Comparison of ENCODE assay signal across 9 mouse cellular contexts in the genomic region with DNA sequence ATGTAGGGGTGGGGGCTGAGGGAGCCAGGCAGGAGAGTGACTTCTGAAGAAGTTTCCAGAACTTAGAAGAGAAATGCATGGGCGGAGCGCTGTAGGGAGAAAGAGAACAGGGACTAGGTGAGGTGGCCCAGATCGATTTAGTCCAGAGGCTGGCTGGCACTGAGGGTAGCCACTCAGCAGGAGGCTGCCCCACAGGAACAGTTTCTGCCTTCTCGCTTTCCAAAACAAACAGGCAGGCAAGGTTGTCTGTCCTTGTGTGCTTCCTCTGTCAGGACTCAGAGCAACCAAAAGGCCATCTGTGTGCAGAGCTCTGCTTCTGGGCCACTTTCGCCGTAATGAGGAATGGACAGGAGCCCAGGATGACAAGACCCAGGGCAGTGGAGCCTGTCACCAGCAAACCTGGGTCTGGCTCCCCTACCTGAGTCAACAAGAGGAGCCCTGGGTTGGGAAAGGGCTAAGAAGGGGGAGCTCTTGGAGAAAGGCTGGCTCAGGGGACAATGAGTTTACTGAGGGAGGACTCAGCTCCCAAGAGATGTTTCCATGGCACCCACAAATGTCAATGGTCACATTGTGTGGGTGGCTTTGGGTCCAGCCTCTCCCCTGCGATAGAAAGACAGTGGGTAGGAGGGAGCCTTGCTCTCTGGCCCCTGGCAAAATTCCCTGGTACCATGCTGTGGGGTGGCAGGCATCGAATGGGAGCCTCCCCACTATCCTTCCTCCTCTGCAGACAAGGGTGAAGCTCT.
DNase-seq lines count a peak whose midpoint lies in the region; ATAC-seq lines count a peak whose summit lies in the region.
"Had no signal": no experiment of that assay in that cellular context is flagged by ENCODE, and none has a peak within 500 bp of the region (broad histone marks: within the 10 kb centered on the region; RNA-seq: fewer than 3 reads in every experiment).

No protein-coding gene starts in this region.

- ATAC-seq in heart, embryonic 12.5 days (ENCODE audit: insufficient number of reproducible peaks, low FRiP score) = 0 out of 2 replicates have a peak, but pooled peaks have one; percentile 3
- no peak for ATAC-seq in hindbrain, embryonic 12.5 days (ENCODE audit: low FRiP score)
- peak; percentile 68; the same call in 1 of the 2 replicates for ATAC-seq in neural tube, embryonic 14.5 days (ENCODE audit: low read depth)

- H3K4me1 ChIP-seq in heart, embryonic 12.5 days (replicated peaks) = peaks cover 51% of the 10 kb centered on the region
- H3K4me1 ChIP-seq in hindbrain, embryonic 12.5 days = peaks cover 28% of the 10 kb centered on the region
- H3K4me1 ChIP-seq in neural tube, embryonic 14.5 days (ENCODE audit: control insufficient read depth, insufficient read depth, low read length) = no peaks in the 10 kb centered on the region

- H3K27ac ChIP-seq in heart, embryonic 12.5 days (ENCODE audit: poor library complexity, severe bottlenecking) = peak overlapping the region; percentile 78
- H3K27ac ChIP-seq in hindbrain, embryonic 12.5 days = peak overlapping the region; percentile 73; the same call in 1 of the 2 replicates
- no peak overlapping the region for H3K27ac ChIP-seq in neural tube, embryonic 14.5 days (ENCODE audit: low read depth, low read length)
- H3K27ac ChIP-seq: neural tube, embryonic 12.5 days had no signal

- H3K9me3 ChIP-seq in heart, embryonic 12.5 days (replicated peaks) = peaks cover 2% of the 10 kb centered on the region; the same call in 1 of the 2 replicates
- H3K9me3 ChIP-seq in hindbrain, embryonic 12.5 days (replicated peaks) = no peaks in the 10 kb centered on the region
- no peaks in the 10 kb centered on the region for H3K9me3 ChIP-seq in neural tube, embryonic 14.5 days (ENCODE audit: control insufficient read depth, low read length)
- H3K9me3 ChIP-seq: neural tube, embryonic 12.5 days had no signal

- H3K36me3 ChIP-seq in heart, embryonic 12.5 days = no peaks in the 10 kb centered on the region
- no peaks in the 10 kb centered on the region for H3K36me3 ChIP-seq in hindbrain, embryonic 12.5 days
- no peaks in the 10 kb centered on the region for H3K36me3 ChIP-seq in neural tube, embryonic 14.5 days (ENCODE audit: control insufficient read depth, insufficient read depth, low read length)
- H3K36me3 ChIP-seq: neural tube, embryonic 12.5 days had no signal

- H3K9ac ChIP-seq in heart, embryonic 12.5 days = 0 out of 2 replicates have a peak overlapping the region, but pooled peaks have one; percentile 10
- no peak overlapping the region for H3K9ac ChIP-seq in hindbrain, embryonic 12.5 days
- H3K9ac ChIP-seq in neural tube, embryonic 14.5 days (replicated peaks; ENCODE audit: low read depth, low read length) = no peak overlapping the region
- H3K9ac ChIP-seq: neural tube, embryonic 12.5 days had no signal

- no peak overlapping the region for H3K4me3 ChIP-seq in heart, embryonic 12.5 days
- no peak overlapping the region for H3K4me3 ChIP-seq in hindbrain, embryonic 12.5 days
- no peak overlapping the region for H3K4me3 ChIP-seq in neural tube, embryonic 14.5 days (ENCODE audit: low read depth, low read length)
- H3K4me3 ChIP-seq: neural tube, embryonic 12.5 days had no signal

- no peak for DNase-seq in heart, postnatal 25 days (ENCODE audit: low spot score)
- DNase-seq in right cerebral cortex, postnatal 4 days = peak; percentile 23
- no peak for DNase-seq in right cerebral cortex, postnatal 14 days
- no peak for DNase-seq in spleen, adult 12 weeks (ENCODE audit: low spot score)
- DNase-seq in kidney, adult 11 months = no peak

- H3K27me3 ChIP-seq in heart, embryonic 12.5 days (replicated peaks) = no peaks in the 10 kb centered on the region
- H3K27me3 ChIP-seq in hindbrain, embryonic 12.5 days = no peaks in the 10 kb centered on the region
- no peaks in the 10 kb centered on the region for H3K27me3 ChIP-seq in neural tube, embryonic 14.5 days (ENCODE audit: control insufficient read depth, insufficient read depth, low read length)
- H3K27me3 ChIP-seq: neural tube, embryonic 12.5 days had no signal

- H3K4me2 ChIP-seq in heart, embryonic 12.5 days = no peak overlapping the region
- no peak overlapping the region for H3K4me2 ChIP-seq in hindbrain, embryonic 12.5 days (replicated peaks)
- no peak overlapping the region for H3K4me2 ChIP-seq in neural tube, embryonic 14.5 days (ENCODE audit: low read depth, low read length)
- H3K4me2 ChIP-seq: neural tube, embryonic 12.5 days had no signal

- intact Hi-C loops in heart, postnatal 25 days (cut with DNase I) = no loop called here

- WGBS in heart, embryonic 12.5 days = 54% methylated on average over 8 of the region's 8 CpGs
- 60% methylated on average over 8 of the region's 8 CpGs for WGBS in hindbrain, embryonic 12.5 days
- WGBS in neural tube, embryonic 14.5 days = 65% methylated on average over 8 of the region's 8 CpGs
